Mouse (Mus musculus) urinary bladder, postnatal 4 days (tissue): ENCODE measurements around the gene BC055324.

Experiments used
- DNase-seq, 2 experiments: peaks; one replicate each; pipeline ENCODE4 v3.0.0; 2021 to 2022; ENCODE audit warnings: low spot score in 2 of 2

The BC055324 gene

GRCm38 (mm10) chr1:163953396-163953795 lies 41.2 kb downstream of the BC055324 start:
- DNase-seq: no peak

GRCm38 (mm10) chr1:163942056-163942455 lies 52.5 kb downstream of the BC055324 start:
- no peak for DNase-seq

DNA sequence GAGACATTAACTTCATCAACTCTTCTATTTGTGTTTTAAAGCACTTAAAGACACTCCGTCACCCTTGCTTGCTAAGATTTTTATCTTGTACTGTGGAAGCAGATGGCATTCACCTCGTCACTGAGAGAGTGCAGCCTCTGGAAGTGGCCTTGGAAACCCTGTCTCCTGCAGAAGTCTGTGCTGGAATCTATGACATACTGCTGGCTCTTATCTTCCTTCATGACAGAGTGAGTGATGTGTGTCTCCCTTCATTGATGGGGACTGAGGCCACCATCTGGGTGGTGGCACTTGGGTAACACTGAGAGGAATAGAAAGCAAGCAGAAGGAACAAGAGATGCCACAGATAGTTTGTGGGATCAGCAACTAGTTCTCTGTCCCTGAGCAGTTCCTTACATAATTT lies 60.0 kb downstream of the BC055324 start:
- no peak for DNase-seq

DNA sequence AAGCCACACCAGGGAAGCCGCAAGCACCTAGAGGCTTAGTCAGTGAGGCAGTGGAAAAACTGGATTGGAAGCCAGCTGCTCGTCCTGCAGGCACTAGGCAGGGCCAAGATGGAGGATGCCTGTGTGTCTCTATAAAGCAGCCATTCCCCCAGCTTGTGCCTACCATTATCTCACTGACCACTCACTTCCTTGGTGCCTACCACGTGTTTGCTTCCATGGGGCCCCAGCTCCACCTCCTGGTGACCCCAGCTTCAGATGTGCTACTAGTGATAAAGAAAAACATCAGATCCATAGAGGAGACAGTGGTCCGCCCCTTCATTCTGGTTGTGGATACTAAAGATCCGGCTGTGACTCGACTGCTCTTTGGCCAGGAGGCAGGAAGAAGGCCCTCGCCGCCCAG lies 62.8 kb downstream of the BC055324 start:
- no peak for DNase-seq

DNA sequence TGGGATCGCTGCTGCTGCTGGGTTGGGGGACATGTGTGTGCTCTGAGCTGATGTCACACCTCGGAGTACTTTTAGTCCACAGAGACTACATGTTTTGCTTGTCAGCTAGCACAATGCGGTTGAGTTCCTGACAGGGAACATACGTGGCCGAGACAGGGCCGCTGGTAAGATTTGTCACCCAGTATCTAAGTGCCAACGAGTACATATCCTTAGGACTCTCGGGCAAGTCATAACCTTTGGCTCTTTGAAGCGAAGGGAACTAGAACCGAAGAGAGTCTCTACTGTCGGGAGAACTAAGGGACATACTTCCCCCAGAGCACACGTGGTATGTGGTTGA lies 64.2 kb downstream of the BC055324 start:
- no peak for DNase-seq

DNA sequence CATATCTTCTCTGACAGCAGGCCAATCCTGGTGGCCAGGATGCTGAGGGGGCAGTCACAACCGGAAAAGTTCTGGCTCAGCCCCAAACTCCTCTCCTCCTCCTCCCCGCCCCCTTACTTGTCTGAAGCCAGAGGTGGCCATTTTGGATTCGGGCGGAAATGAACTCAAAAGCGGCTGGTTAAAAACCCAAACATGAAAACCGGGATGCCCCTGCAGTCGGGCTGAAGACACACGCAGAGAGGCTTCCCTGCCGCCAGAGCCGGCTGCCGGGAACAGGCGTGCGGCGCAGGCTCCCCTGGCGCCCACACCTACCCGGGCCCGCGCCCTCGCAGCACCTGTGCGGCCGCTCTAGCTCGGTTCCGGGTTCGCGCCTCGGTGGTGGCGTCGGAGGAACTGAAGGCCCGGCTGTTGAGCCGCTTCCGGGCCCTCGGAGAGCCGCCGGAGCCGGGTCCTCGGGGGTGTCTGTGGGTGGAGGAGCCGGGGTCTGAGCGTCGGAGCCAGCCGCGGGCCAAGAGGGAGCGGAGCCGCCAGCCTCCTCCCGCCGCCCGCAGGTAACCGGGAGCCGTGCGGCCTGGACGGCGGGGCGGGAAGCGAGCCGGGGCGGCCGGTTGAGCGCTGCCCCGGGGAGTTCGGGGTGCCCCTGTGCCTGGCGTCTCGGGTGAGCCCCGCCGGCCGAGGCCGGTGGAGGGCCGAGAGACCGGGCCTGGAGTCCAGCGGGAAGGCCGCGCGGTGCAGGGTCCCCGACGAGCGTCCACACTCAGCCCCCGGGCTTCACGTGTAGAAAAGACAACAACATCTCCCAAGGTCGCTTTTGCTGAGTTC lies 64.7 kb downstream of the BC055324 start:
- peak; percentile 79 to 88 for DNase-seq

- no peak for DNase-seq
These were observed 65.8 kb downstream of the BC055324 start, which contains the start of gene Scyl3 for GRCm38 (mm10) chr1:163928846-163929245. Gene Scyl3 (plus strand): TSS chr1:163929100.

DNA sequence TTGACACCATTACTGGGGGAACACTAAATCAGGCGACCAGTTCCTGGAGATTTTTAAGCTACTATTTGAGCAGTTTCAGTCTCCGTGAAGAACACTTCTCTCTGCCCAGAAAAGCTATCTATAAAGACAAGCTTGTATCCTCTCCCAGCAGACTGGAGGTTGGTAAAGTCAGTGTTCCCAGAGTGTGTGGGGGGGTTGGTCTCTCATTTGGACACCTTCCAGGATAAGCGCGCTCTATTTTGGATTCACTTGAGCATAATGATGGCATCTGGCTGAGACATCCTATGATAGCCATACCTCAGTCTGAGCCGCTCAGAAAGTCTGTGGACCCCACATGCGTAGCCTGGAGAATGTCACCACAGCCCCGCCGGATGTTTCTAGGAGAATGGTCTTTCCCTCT lies 70.5 kb downstream of the BC055324 start:
- no peak for DNase-seq

DNA sequence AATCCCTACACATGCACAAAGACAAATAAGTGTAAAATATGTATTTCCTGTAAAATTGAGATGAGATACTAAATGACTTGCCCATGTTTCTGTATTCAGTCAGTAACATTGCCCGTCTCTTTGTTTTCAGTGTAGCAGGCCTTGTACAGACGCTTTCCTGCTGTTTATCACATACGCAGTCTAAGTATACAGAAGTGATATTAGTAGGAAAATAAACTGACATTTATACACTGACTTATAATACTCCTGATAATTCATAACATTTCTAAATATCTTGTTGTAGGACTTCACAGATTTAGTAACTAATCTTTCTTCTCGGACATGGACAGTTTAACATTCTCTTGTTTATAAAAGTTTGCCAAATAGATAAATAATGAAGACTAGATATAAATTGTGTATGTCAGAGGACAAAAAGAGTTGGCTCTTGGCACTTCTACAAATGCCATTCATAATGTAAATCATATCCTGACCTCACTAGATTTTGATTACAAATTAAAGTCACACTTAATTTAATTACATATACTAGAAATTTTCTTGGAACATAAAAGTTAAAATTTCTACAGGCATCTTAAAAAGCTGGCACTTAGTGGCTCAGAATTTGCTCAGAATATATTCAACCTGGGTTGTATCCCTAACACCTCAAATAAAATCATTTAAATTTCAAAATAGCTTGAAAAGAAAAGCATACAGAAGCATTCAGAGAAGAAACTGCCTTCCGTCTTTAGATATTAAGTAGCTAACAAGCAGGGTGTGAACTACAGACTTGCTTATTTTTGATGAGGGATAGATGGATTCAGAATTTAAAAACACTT lies 77.0 kb downstream of the BC055324 start:
- DNase-seq: no peak

- no peak for DNase-seq
These were observed 82.6 kb downstream of the BC055324 start for GRCm38 (mm10) chr1:163911981-163912380.

GRCm38 (mm10) chr1:163910785-163911184 lies 83.8 kb downstream of the BC055324 start:
- no peak for DNase-seq

DNA sequence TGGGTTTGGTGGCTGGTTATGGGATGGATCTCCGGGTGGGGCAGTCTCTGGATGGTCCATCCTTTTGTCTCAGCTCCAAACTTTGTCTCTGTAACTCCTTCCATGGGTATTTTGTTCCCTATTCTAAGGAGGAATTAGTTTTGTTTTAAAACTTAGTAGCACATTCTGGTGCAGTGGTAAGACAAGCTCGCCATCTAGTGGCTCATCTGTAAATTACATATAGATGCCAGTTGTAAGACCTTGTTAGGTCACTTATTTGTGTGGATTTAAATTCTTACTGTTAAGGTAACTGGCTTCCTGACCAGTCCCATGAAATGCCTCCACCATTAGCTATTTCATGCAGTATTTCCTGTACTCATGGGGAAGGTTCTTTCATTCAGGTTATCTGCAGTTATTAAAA lies 84.3 kb downstream of the BC055324 start:
- no peak for DNase-seq

DNA sequence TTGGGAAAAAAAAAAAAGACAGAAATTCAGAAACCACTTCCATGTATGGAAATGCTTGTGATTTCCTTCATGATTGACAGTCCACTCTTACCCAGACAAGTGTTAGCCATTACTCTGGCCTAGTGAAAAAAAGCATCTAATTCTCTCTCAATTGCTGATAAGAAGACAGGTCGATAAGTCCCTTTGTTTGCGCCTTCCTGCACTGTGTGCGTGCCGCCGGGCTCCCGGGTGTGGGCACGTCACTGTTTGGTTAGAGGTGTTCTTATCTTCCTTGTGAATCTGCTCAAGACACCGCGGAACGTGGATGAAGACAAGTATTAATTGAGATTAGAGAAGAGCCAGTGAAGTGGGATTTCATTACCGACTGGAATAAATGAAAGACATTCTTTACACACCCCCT lies 86.2 kb downstream of the BC055324 start:
- no peak for DNase-seq

DNA sequence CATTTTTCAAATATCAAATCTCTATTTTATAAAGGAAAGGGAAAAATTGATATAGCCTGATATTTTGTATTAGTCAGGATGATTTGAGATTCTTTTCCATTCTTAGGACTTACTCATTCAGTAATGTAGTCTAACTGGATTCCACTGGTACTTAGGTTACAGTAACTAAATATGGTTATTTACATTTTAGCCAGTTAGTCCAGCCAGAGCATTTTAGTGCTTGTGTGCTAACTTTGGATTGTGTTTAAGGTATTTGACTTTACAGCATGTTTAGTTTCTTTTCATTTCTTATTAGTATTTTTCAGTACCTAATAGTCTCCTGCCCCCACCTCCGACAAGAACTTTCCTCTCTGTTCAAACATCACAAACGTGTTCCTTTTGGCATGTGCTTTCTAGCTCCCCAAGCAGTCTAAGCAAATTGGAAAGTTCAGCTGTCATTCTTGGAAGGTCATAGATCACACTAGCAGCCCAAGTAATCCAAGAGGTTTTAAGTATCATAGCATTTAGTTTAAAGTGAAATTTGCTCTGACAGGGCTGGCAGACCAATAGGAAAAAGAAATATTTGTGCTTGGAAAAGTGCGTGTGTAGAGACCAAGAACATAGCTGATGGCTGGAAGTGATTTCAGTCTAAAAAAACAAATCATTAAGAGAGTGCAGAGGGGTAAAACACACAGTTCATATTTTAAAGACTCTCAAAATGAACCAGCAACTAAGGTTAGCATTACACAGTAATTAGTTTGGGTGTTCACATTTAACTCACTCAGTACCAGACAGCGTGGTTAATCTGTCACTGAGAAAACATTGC lies 87.4 kb downstream of the BC055324 start:
- DNase-seq: no peak

DNA sequence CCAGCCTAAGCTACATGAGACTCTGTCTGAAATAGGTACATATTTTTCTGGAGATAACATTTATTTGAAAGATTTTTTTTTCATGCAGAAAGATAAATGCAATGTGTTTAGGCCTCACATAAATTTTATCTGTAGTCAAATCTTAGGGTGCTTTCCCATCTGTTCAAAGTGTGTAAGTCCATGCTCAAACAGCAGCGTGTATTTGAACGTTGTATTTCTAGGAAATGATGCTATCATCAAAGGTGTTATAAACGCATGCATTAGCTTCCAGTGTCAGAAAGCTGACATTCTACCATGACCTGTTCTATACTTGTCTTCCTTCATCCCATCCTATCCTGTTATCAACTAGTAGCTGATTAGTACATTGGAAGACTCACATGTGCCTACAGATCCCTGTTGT lies 91.2 kb downstream of the BC055324 start:
- DNase-seq: no peak

DNA sequence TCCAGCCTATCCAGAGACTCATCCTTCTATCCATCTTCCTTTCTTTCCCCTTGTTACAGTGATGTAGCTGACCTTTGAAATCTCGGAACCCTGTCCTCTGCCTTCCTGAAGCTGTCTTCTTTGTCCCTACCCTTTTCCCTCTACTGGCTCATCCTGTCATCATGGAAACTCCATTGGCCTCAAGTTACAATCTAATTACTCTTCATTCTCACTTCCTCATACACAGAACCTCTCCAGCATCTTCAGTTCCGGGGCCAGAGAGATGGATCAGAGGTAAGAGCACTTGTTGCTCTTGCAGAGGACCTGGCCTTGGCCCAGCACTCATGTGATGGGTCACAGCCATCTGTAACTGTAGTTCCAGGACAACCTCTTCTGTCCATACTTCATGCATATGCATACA lies 94.4 kb downstream of the BC055324 start:
- DNase-seq: no peak

- no peak for DNase-seq
These were observed 95.0 kb downstream of the BC055324 start for GRCm38 (mm10) chr1:163899575-163899974.

DNA sequence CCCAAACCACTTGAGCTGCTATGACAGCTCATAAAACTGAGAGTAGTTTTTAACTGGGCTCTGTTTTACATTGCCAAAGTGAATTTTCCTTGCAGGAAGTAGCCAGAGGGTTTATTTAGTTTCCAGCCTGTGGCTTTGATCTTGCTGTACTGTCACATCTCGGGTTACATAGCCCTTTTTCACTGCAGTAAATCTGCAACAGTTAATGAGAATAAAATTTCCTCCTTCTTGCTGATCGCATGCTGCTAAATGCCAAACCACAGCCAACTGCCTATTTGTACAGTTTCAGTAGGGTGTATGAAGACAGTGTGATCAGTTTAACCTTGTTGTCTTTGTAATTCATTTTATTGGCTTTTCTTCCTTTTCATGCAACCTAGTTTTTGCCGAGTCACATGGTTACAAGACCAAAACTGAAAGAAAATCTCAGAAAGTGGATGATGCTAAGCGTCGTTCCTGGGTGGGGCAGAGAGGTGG lies 96.3 kb downstream of the BC055324 start:
- DNase-seq: no peak
